8 mouse cellular contexts compared by ENCODE assay signal in genomic region chr4:43875160-43875918, GRCm38 (mm10). TPM values are rescaled to one million over a fixed set of nuclear protein-coding genes. Genes with fewer than 3 reads are reported as not detected.
A peak's percentile ranks its signal among the peaks of the same experiment; 100 is the strongest.
DNase-seq lines count a peak whose midpoint lies in the region; ATAC-seq and TF ChIP-seq lines count a peak whose summit lies in the region.

Reck (plus strand) TSS chr4:43875530.

- H3K27me3 ChIP-seq in hindbrain, postnatal 0 days (ENCODE audit: insufficient read depth, low read length): no peaks in the 10 kb centered on the region

- TF ChIP-seq CTCF in hindbrain, postnatal 0 days (IDR thresholded peaks at IDR 0.05; ENCODE audit: low read depth): no peak
- no peak for TF ChIP-seq CTCF in left cerebral cortex, adult 2 months (IDR thresholded peaks at IDR 0.05)

- no peaks in the 10 kb centered on the region for H3K36me3 ChIP-seq in hindbrain, postnatal 0 days (ENCODE audit: insufficient read depth, low read length)

- H3K9me3 ChIP-seq in hindbrain, postnatal 0 days (ENCODE audit: low read length): no peaks in the 10 kb centered on the region

- WGBS in hindbrain, postnatal 0 days: under 1% methylated on average over 73 of the region's 73 CpGs

- peak within 1 kb of the TSS; percentile 65 for H3K9ac ChIP-seq in hindbrain, postnatal 0 days (replicated peaks; ENCODE audit: low read length)

- peaks cover 3% of the 10 kb centered on the region; the same call in 1 of the 2 replicates for H3K4me1 ChIP-seq in hindbrain, postnatal 0 days (ENCODE audit: insufficient read depth, low read length)

- peak within 1 kb of the TSS; percentile 45; the same call in 1 of the 2 replicates for H3K27ac ChIP-seq in hindbrain, postnatal 0 days
- peak within 1 kb of the TSS; percentile 76 for H3K27ac ChIP-seq in left cerebral cortex, adult 2 months

- peak; percentile 91 for DNase-seq in ZHBTc4 (ENCODE audit: low read depth, low spot score)
- DNase-seq in gastrocnemius, adult 8-10 months (ENCODE audit: low spot score in 2 of 2): peak; percentile 58 to 65
- peak; percentile 91 for DNase-seq in hindbrain, postnatal 0 days (ENCODE audit: low spot score)
- DNase-seq in left cerebral cortex, adult 2 months (ENCODE audit: extremely low spot score in 1 of 2, low spot score in 2 of 2): peak; percentile 81 to 83
- DNase-seq in right cerebral cortex, postnatal 10 days (ENCODE audit: low spot score in 2 of 2): peak; percentile 88 to 89
- peak; percentile 77 for DNase-seq in urinary bladder, postnatal 25 days (ENCODE audit: low spot score)

- intact Hi-C loops in left cerebral cortex, adult 2 months (cut with DNase I): no loop called here

- peak; percentile 78 for ATAC-seq in common myeloid progenitor, adult 5-6 weeks (replicated peaks; ENCODE audit: low read depth, poor library complexity, severe bottlenecking)
- peak; percentile 94 for ATAC-seq in hindbrain, postnatal 0 days
- peak; percentile 72 for ATAC-seq in megakaryocyte, adult 5-6 weeks (ENCODE audit: poor library complexity, severe bottlenecking)

- peak within 1 kb of the TSS; percentile 93 for H3K4me3 ChIP-seq in hindbrain, postnatal 0 days (ENCODE audit: low read length)
- H3K4me3 ChIP-seq in left cerebral cortex, adult 2 months: peak within 1 kb of the TSS; percentile 84

- H3K4me2 ChIP-seq in hindbrain, postnatal 0 days (ENCODE audit: low read depth, low read length): peak within 1 kb of the TSS; percentile 99

RNA-seq across cellular contexts. Expression of gene Reck, which starts in this region (rescaled TPM):
- total RNA-seq in common myeloid progenitor, adult 5-6 weeks (2017): 0.82 and 1.9 TPM in 2 replicates
- 1 to 10 TPM; 1.4 to 2.4 (median 2.0) TPM for total RNA-seq in gastrocnemius, adult 8-10 months (2022)
- 4.0 and 6.1 TPM in 2 replicates for total RNA-seq in hindbrain, postnatal 0 days (2014; rRNA removed)
- 3.4 and 4.0 TPM in 2 replicates for polyA plus RNA-seq in hindbrain, postnatal 0 days (2015; fragmentation: Nextera tagmentation; extraction: Ambion mirVana)
- 1 to 10 TPM; 7.6 to 8.6 TPM for total RNA-seq in left cerebral cortex, adult 2 months (2021)
- 2.2 and 6.8 TPM in 2 replicates for total RNA-seq in megakaryocyte, adult 5-6 weeks (2015)
- 1.2 and 10.2 TPM in 2 replicates for total RNA-seq in megakaryocyte, adult 5-6 weeks (2017)

Comparison
In these comparisons a context has a peak if more than half of its experiments do, and no peak if none do; other contexts are left out.
1. Peak in every context shown above with its lines: DNase-seq, ATAC-seq, H3K4me3 ChIP-seq and H3K27ac ChIP-seq.